Mouse (Mus musculus): ENCODE measurements around the gene Hrnr.

Gene Hrnr

GRCm38 (mm10) chr3:93319449-93319848 lies at the start of gene Hrnr:
Gene Hrnr, plus strand, starts transcription at chr3:93319749.
- DNase-seq (ENCODE audit: low spot score in 2 of 2): no peak

GRCm38 (mm10) chr3:93273223-93273622 lies 46.3 kb upstream of the Hrnr start, which contains the start of gene Flg:
Gene Flg, plus strand, starts transcription at chr3:93273523.
- DNase-seq (ENCODE audit: low spot score in 2 of 2): no peak

GRCm38 (mm10) chr3:93297542-93297941 lies 22.0 kb upstream of the Hrnr start:
- no peak for DNase-seq (ENCODE audit: low spot score in 2 of 2)

- DNase-seq (ENCODE audit: low spot score in 2 of 2): no peak
Observed at GRCm38 (mm10) chr3:93299832-93300231, 19.7 kb upstream of the Hrnr start.

- no peak for DNase-seq (ENCODE audit: low spot score in 2 of 2)
Observed at GRCm38 (mm10) chr3:93301896-93302295, 17.7 kb upstream of the Hrnr start.

- DNase-seq (ENCODE audit: low spot score in 2 of 2): no peak
Observed at GRCm38 (mm10) chr3:93306142-93306541, 13.4 kb upstream of the Hrnr start.

- no peak for DNase-seq (ENCODE audit: low spot score in 2 of 2)
Observed at GRCm38 (mm10) chr3:93311371-93311770, 8.2 kb upstream of the Hrnr start.

- no peak for DNase-seq (ENCODE audit: low spot score in 2 of 2)
Observed at GRCm38 (mm10) chr3:93314388-93314787, 5.2 kb upstream of the Hrnr start.

- DNase-seq (ENCODE audit: low spot score in 2 of 2): no peak
Observed at GRCm38 (mm10) chr3:93337749-93338148, 18.2 kb downstream of the Hrnr start.

- no peak for DNase-seq (ENCODE audit: low spot score in 2 of 2)
Observed at GRCm38 (mm10) chr3:93340021-93340420, 20.5 kb downstream of the Hrnr start.

- DNase-seq (ENCODE audit: low spot score in 2 of 2): no peak
Observed at GRCm38 (mm10) chr3:93346896-93347295, 27.3 kb downstream of the Hrnr start.

GRCm38 (mm10) chr3:93360045-93360444 lies 40.5 kb downstream of the Hrnr start:
- DNase-seq (ENCODE audit: low spot score in 2 of 2): peak; percentile 26 to 76

GRCm38 (mm10) chr3:93361933-93362574 lies 42.5 kb downstream of the Hrnr start:
- no peak for DNase-seq (ENCODE audit: low spot score in 2 of 2)

GRCm38 (mm10) chr3:93366966-93367575 lies 47.5 kb downstream of the Hrnr start:
- DNase-seq (ENCODE audit: low spot score in 2 of 2): no peak

GRCm38 (mm10) chr3:93368171-93368570 lies 48.6 kb downstream of the Hrnr start:
- DNase-seq (ENCODE audit: low spot score in 2 of 2): no peak

GRCm38 (mm10) chr3:93373416-93373815 lies 53.9 kb downstream of the Hrnr start:
- DNase-seq (ENCODE audit: low spot score in 2 of 2): no peak

GRCm38 (mm10) chr3:93375196-93375595 lies 55.6 kb downstream of the Hrnr start:
- no peak for DNase-seq (ENCODE audit: low spot score in 2 of 2)

GRCm38 (mm10) chr3:93375601-93376000 lies 56.1 kb downstream of the Hrnr start:
- DNase-seq (ENCODE audit: low spot score in 2 of 2): no peak

GRCm38 (mm10) chr3:93378146-93378545 lies 58.6 kb downstream of the Hrnr start:
- no peak for DNase-seq (ENCODE audit: low spot score in 2 of 2)
